Mouse (Mus musculus): Measurements from ENCODE around the gene Rnf212b. TPM values are rescaled to one million over a fixed set of nuclear protein-coding genes. Genes with fewer than 3 reads are reported as not detected.

Rnf212b gene
- polyA plus RNA-seq, 1 experiment from 2014 or later = not detected

- H3K9me3 ChIP-seq = no peaks in the 10 kb centered on the region
- 90% methylated on average over 6 of the region's 6 CpGs for WGBS
- H3K36me3 ChIP-seq = no peaks in the 10 kb centered on the region
- H3K4me1 ChIP-seq (replicated peaks) = peaks cover 13% of the 10 kb centered on the region; the same call in 1 of the 2 replicates
- peaks cover 46% of the 10 kb centered on the region for H3K27me3 ChIP-seq (ENCODE audit: insufficient read depth, poor library complexity, severe bottlenecking)
- no peak overlapping the region for H3K27ac ChIP-seq
- no peak for DNase-seq (ENCODE audit: low spot score)
- no peak overlapping the region for H3K4me3 ChIP-seq
Observed at GRCm38 (mm10) chr14:54782971-54783370, 31.0 kb upstream of the Rnf212b start.

DNA sequence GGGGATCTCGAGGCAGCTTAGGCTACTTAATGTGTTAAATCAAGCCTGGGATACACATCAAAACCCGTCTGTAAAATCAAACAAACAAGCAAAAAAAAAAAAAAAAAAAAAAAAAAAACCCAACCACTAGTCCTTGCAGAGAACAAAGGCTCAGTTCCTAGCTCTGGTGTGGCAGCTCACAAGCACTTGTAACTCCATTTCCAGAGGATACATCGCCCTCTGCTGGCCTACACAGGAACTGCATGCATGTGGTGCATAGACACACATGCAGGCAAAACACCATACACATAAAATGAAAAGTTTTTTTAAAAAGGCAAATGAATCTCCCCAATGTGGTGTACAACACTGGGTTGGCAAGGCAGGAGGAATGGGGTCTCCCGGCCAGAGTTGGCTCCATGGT is 28.0 kb upstream of the Rnf212b start:
- 55% methylated on average over 4 of the region's 4 CpGs for WGBS
- no peaks in the 10 kb centered on the region for H3K9me3 ChIP-seq
- no peak overlapping the region for H3K27ac ChIP-seq
- peaks cover 7% of the 10 kb centered on the region; the same call in 1 of the 2 replicates for H3K4me1 ChIP-seq (replicated peaks)
- peaks cover 31% of the 10 kb centered on the region for H3K27me3 ChIP-seq (ENCODE audit: insufficient read depth, poor library complexity, severe bottlenecking)
- peak; percentile 66 for DNase-seq (ENCODE audit: low spot score)
- no peak overlapping the region for H3K4me3 ChIP-seq
- H3K36me3 ChIP-seq = no peaks in the 10 kb centered on the region

- no peak overlapping the region for H3K27ac ChIP-seq
- H3K4me1 ChIP-seq (replicated peaks) = 0 out of 2 replicates have a peak, but pooled peaks cover 2% of the 10 kb centered on the region
- H3K27me3 ChIP-seq (ENCODE audit: insufficient read depth, poor library complexity, severe bottlenecking) = peaks cover 25% of the 10 kb centered on the region
- DNase-seq (ENCODE audit: low spot score) = no peak
- H3K9me3 ChIP-seq = no peaks in the 10 kb centered on the region
- no peak overlapping the region for H3K4me3 ChIP-seq
- H3K36me3 ChIP-seq = no peaks in the 10 kb centered on the region
- 81% methylated on average over 10 of the region's 10 CpGs for WGBS
Observed at GRCm38 (mm10) chr14:54786489-54786888, 27.5 kb upstream of the Rnf212b start.

GRCm38 (mm10) chr14:54787226-54787625 is 26.7 kb upstream of the Rnf212b start:
- Histone ChIP-seq H3K4me3 (no peak overlapping the region), H3K27me3 (ENCODE audit: insufficient read depth, poor library complexity, severe bottlenecking) (peaks cover 19% of the 10 kb centered on the region), H3K9me3 (no peaks in the 10 kb centered on the region), H3K27ac (no peak overlapping the region), H3K36me3 (no peaks in the 10 kb centered on the region), H3K4me1 (replicated peaks) (no peaks in the 10 kb centered on the region)
- DNase-seq (ENCODE audit: low spot score) = no peak
- 46% methylated on average over 4 of the region's 4 CpGs for WGBS

DNA sequence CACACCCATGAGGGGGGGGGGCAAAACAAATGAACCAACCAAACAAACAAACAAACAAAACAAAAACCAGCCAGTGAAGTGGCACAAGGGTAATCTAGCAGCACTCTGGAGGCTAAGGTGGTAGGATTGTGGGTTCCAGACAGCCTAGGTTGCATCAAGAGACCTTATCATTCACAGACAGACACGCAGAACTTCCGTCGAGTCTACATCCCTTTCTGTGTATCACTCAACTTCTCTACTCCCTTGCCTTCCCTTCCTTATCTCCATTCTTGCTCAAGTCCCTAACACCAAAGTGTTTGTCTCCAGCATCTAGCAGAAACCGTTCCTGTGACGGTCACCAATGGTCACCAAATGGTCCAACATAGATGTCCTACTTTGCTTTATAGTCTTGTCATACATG is 25.7 kb upstream of the Rnf212b start:
- Histone ChIP-seq H3K4me1 (replicated peaks) (no peaks in the 10 kb centered on the region), H3K36me3 (no peaks in the 10 kb centered on the region), H3K9me3 (no peaks in the 10 kb centered on the region), H3K27me3 (ENCODE audit: insufficient read depth, poor library complexity, severe bottlenecking) (peaks cover 9% of the 10 kb centered on the region; the same call in 1 of the 2 replicates), H3K27ac (no peak overlapping the region), H3K4me3 (no peak overlapping the region)
- WGBS = 92% methylated on average over 5 of the region's 5 CpGs
- no peak for DNase-seq (ENCODE audit: low spot score)

GRCm38 (mm10) chr14:54792166-54792565 is 21.8 kb upstream of the Rnf212b start:
- no peak for DNase-seq (ENCODE audit: low spot score)
- no peak overlapping the region for H3K4me3 ChIP-seq
- no peaks in the 10 kb centered on the region for H3K4me1 ChIP-seq (replicated peaks)
- H3K36me3 ChIP-seq = no peaks in the 10 kb centered on the region
- WGBS = 81% methylated on average over 6 of the region's 6 CpGs
- no peak overlapping the region for H3K27ac ChIP-seq
- no peaks in the 10 kb centered on the region for H3K27me3 ChIP-seq (ENCODE audit: insufficient read depth, poor library complexity, severe bottlenecking)
- no peaks in the 10 kb centered on the region for H3K9me3 ChIP-seq

- no peak for DNase-seq (ENCODE audit: low spot score)
- Histone ChIP-seq H3K4me3 (no peak overlapping the region), H3K9me3 (no peaks in the 10 kb centered on the region), H3K4me1 (replicated peaks) (no peaks in the 10 kb centered on the region), H3K36me3 (no peaks in the 10 kb centered on the region), H3K27me3 (ENCODE audit: insufficient read depth, poor library complexity, severe bottlenecking) (no peaks in the 10 kb centered on the region), H3K27ac (no peak overlapping the region)
- 71% methylated on average over 1 of the region's 1 CpGs for WGBS
Observed at GRCm38 (mm10) chr14:54793351-54793750, 20.6 kb upstream of the Rnf212b start.

- H3K27me3 ChIP-seq (ENCODE audit: insufficient read depth, poor library complexity, severe bottlenecking) = no peaks in the 10 kb centered on the region
- no peak for DNase-seq (ENCODE audit: low spot score)
- H3K4me3 ChIP-seq = no peak overlapping the region
- H3K27ac ChIP-seq = no peak overlapping the region
- no peaks in the 10 kb centered on the region for H3K36me3 ChIP-seq
- H3K4me1 ChIP-seq (replicated peaks) = no peaks in the 10 kb centered on the region
- H3K9me3 ChIP-seq = no peaks in the 10 kb centered on the region
- 87% methylated on average over 8 of the region's 8 CpGs for WGBS
Observed at GRCm38 (mm10) chr14:54793894-54794830, 19.8 kb upstream of the Rnf212b start.

- 83% methylated on average over 1 of the region's 1 CpGs for WGBS
- Histone ChIP-seq H3K36me3 (no peaks in the 10 kb centered on the region), H3K27me3 (ENCODE audit: insufficient read depth, poor library complexity, severe bottlenecking) (no peaks in the 10 kb centered on the region), H3K27ac (no peak overlapping the region), H3K4me1 (replicated peaks) (no peaks in the 10 kb centered on the region), H3K9me3 (no peaks in the 10 kb centered on the region), H3K4me3 (no peak overlapping the region)
- no peak for DNase-seq (ENCODE audit: low spot score)
Observed at GRCm38 (mm10) chr14:54795901-54796300, 18.0 kb upstream of the Rnf212b start.

DNA sequence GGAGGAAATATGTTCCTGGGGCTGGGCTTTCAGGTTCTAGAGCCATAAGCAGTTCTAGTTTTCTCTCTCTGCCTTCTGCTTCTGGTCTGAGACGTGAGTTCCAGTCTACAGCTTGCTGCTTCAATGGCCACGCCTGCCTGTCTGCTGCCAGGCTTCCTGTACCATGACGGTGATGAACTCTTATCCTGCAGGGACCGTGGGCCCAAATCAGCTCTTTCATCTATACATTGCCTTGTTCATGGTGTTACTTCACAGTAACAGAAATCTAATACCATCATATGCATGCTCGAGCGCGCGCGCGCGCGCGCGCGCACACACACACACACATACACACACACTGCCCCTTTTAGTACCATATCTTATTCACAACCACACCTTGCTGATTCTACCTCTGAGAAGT is 17.2 kb upstream of the Rnf212b start:
- no peak overlapping the region for H3K4me3 ChIP-seq
- no peaks in the 10 kb centered on the region for H3K36me3 ChIP-seq
- no peak overlapping the region for H3K27ac ChIP-seq
- no peaks in the 10 kb centered on the region for H3K27me3 ChIP-seq (ENCODE audit: insufficient read depth, poor library complexity, severe bottlenecking)
- WGBS = 95% methylated on average over 15 of the region's 15 CpGs
- H3K4me1 ChIP-seq (replicated peaks) = no peaks in the 10 kb centered on the region
- no peaks in the 10 kb centered on the region for H3K9me3 ChIP-seq
- no peak for DNase-seq (ENCODE audit: low spot score)

DNA sequence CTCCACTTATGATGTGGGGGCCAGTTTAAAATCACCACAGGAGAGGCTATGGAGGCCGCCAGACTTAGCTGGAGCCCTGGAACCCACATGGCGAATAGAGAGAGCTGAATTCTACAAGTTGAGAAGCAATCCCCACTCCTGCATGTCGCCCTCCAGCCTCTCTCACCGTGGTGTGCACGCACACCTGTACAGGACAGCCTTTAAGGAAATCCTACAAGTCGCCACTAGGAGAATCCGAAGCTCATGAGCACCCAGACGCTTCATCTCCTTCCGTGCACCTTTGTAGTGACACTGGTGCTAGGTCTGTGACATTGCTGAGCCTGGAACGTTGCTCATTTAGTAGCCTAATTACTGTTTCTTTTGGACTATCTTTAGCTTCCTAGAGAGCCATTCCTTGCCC is 14.3 kb upstream of the Rnf212b start:
- no peak for DNase-seq (ENCODE audit: low spot score)
- Histone ChIP-seq H3K9me3 (no peaks in the 10 kb centered on the region), H3K4me1 (replicated peaks) (no peaks in the 10 kb centered on the region), H3K27me3 (ENCODE audit: insufficient read depth, poor library complexity, severe bottlenecking) (no peaks in the 10 kb centered on the region), H3K4me3 (no peak overlapping the region), H3K36me3 (no peaks in the 10 kb centered on the region), H3K27ac (no peak overlapping the region)
- WGBS = 57% methylated on average over 10 of the region's 10 CpGs

DNA sequence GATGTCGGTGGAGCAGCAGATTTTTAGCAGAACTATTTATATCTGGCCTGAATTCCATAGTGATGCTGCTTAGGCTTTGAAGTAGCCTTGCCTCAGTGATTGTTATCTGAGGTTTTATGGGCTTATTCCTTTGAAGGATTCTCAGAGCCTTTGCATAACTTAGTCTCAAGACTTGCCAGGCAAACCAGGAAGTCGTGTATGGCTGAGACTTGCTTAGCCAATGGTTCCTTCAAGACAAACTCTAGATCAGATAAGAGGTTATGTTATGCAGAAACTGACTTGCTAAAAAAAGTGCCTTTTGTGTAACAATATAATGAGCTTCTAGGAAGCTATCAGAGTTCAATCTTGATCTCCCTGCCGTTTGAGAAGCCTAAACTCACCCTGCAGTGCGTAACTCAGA is 11.5 kb upstream of the Rnf212b start:
- DNase-seq (ENCODE audit: low spot score) = no peak
- no peaks in the 10 kb centered on the region for H3K36me3 ChIP-seq
- H3K4me1 ChIP-seq (replicated peaks) = no peaks in the 10 kb centered on the region
- H3K27ac ChIP-seq = no peak overlapping the region
- 88% methylated on average over 4 of the region's 4 CpGs for WGBS
- no peaks in the 10 kb centered on the region for H3K27me3 ChIP-seq (ENCODE audit: insufficient read depth, poor library complexity, severe bottlenecking)
- no peaks in the 10 kb centered on the region for H3K9me3 ChIP-seq
- no peak overlapping the region for H3K4me3 ChIP-seq

DNA sequence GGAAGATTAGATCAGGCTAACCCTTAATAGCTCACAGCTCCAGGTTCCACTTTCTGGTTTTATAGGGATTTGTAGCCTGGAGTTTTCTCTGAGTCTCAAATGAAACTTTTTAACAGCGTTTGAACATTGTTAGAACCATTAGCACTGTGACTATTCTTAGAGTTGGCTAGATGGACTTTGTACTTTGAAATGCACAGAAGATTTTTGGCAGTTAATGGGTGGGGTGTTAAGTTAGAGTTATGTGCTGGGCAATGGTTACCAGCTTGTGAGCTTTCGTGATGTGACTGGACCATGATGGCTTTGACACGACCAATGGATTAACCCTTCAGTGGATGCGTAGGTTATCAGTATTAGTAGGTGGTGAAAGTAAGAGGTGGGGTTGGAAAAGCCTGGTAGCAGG is 7.8 kb upstream of the Rnf212b start:
- no peak for DNase-seq (ENCODE audit: low spot score)
- Histone ChIP-seq H3K36me3 (no peaks in the 10 kb centered on the region), H3K4me3 (no peak overlapping the region), H3K9me3 (no peaks in the 10 kb centered on the region), H3K27me3 (ENCODE audit: insufficient read depth, poor library complexity, severe bottlenecking) (no peaks in the 10 kb centered on the region), H3K4me1 (replicated peaks) (no peaks in the 10 kb centered on the region), H3K27ac (no peak overlapping the region)
- 86% methylated on average over 4 of the region's 4 CpGs for WGBS
